In genomic region chr15:7554433-7554832, GRCm38 (mm10) we compare ENCODE assay signal across 26 mouse cellular contexts.
DNase-seq lines count a peak whose midpoint lies in the region; ATAC-seq and TF ChIP-seq lines count a peak whose summit lies in the region.
"Had no signal": no experiment of that assay in that cellular context is flagged by ENCODE, and none has a peak within 500 bp of the region (broad histone marks: within the 10 kb centered on the region; RNA-seq: fewer than 3 reads in every experiment).

No protein-coding gene starts in this region.

- H3K27ac ChIP-seq in MEL (ENCODE audit: control insufficient read depth, low read depth, low read length), result peak overlapping the region; percentile 91
- no peak overlapping the region for H3K27ac ChIP-seq in intestine, embryonic 14.5 days (ENCODE audit: low read depth)
- H3K27ac ChIP-seq in intestine, embryonic 16.5 days (ENCODE audit: low read length), result no peak overlapping the region
- H3K27ac ChIP-seq in forebrain, embryonic 12.5 days, result no peak overlapping the region
- H3K27ac ChIP-seq: embryonic facial prominence, embryonic 13.5 days; embryonic facial prominence, embryonic 15.5 days had no signal

- H3K36me3 ChIP-seq in MEL (ENCODE audit: control insufficient read depth in 1 of 2, insufficient read depth in 2 of 2, low read length in 2 of 2), result peaks cover 0 to 26% of the 10 kb centered on the region in 2 experiments; a peak in 2 of 4 replicates
- H3K36me3 ChIP-seq in intestine, embryonic 14.5 days (ENCODE audit: control insufficient read depth, insufficient read depth, low read length), result no peaks in the 10 kb centered on the region
- no peaks in the 10 kb centered on the region for H3K36me3 ChIP-seq in intestine, embryonic 16.5 days (ENCODE audit: control insufficient read depth, insufficient read depth, low read length)
- no peaks in the 10 kb centered on the region for H3K36me3 ChIP-seq in forebrain, embryonic 12.5 days (replicated peaks)
- H3K36me3 ChIP-seq: embryonic facial prominence, embryonic 13.5 days; embryonic facial prominence, embryonic 15.5 days; G1E had no signal

- 25% methylated on average over 3 of the region's 3 CpGs for WGBS in intestine, embryonic 14.5 days
- WGBS in intestine, embryonic 16.5 days, result 46% methylated on average over 3 of the region's 3 CpGs
- 90% methylated on average over 3 of the region's 3 CpGs for WGBS in forebrain, embryonic 12.5 days

- no peak overlapping the region for H3K4me2 ChIP-seq in intestine, embryonic 14.5 days (ENCODE audit: low read length)
- H3K4me2 ChIP-seq in intestine, embryonic 16.5 days (ENCODE audit: low read depth, low read length), result no peak overlapping the region
- H3K4me2 ChIP-seq in forebrain, embryonic 12.5 days, result no peak overlapping the region
- H3K4me2 ChIP-seq: embryonic facial prominence, embryonic 13.5 days; embryonic facial prominence, embryonic 15.5 days had no signal

- peak overlapping the region; percentile 42; the same call in 1 of the 2 replicates for H3K9ac ChIP-seq in MEL (ENCODE audit: control insufficient read depth, low read depth, low read length, poor library complexity, severe bottlenecking)
- H3K9ac ChIP-seq in intestine, embryonic 14.5 days (ENCODE audit: low read length), result no peak overlapping the region
- H3K9ac ChIP-seq in intestine, embryonic 16.5 days (ENCODE audit: low read depth, low read length), result no peak overlapping the region
- no peak overlapping the region for H3K9ac ChIP-seq in forebrain, embryonic 12.5 days
- H3K9ac ChIP-seq: embryonic facial prominence, embryonic 13.5 days; embryonic facial prominence, embryonic 15.5 days had no signal

- no peak for TF ChIP-seq RAD21 in MEL (IDR thresholded peaks at IDR 0.05; ENCODE audit: low read depth, low read length)

- H3K4me3 ChIP-seq in MEL (ENCODE audit: control insufficient read depth in 1 of 2, insufficient read depth in 1 of 2, low read depth in 2 of 2, low read length in 2 of 2), result peak overlapping the region in 1 of 2 experiments; percentile 7; a peak in 1 of 4 replicates
- H3K4me3 ChIP-seq in intestine, embryonic 14.5 days (ENCODE audit: low read depth, low read length), result no peak overlapping the region
- H3K4me3 ChIP-seq in intestine, embryonic 16.5 days (ENCODE audit: low read length), result no peak overlapping the region
- no peak overlapping the region for H3K4me3 ChIP-seq in forebrain, embryonic 12.5 days (replicated peaks)
- H3K4me3 ChIP-seq: embryonic facial prominence, embryonic 13.5 days; embryonic facial prominence, embryonic 15.5 days had no signal

- peak; percentile 36; the same call in 1 of the 2 replicates for ATAC-seq in intestine, embryonic 14.5 days (replicated peaks; ENCODE audit: low FRiP score, low TSS enrichment, low read depth)
- ATAC-seq in intestine, embryonic 16.5 days, result peak; percentile 40; the same call in 1 of the 2 replicates
- no peak for ATAC-seq in forebrain, embryonic 12.5 days (ENCODE audit: low FRiP score)
- no peak for ATAC-seq in erythroblast, adult 5-6 weeks (replicated peaks; ENCODE audit: low FRiP score, poor library complexity, severe bottlenecking)
- ATAC-seq: activated CD4-positive, CD25-positive, alpha-beta regulatory T cell, adult 4 months; CD4-positive, CD25-positive, alpha-beta regulatory T cell, adult 4 months; forebrain, embryonic 14.5 days; forebrain, embryonic 16.5 days; Patski had no signal

- peaks cover 20 to 25% of the 10 kb centered on the region in 2 experiments for H3K4me1 ChIP-seq in MEL (ENCODE audit: control insufficient read depth in 1 of 2, insufficient read depth in 2 of 2, low read length in 2 of 2)
- H3K4me1 ChIP-seq in intestine, embryonic 14.5 days (replicated peaks; ENCODE audit: control insufficient read depth, insufficient read depth, low read length), result peaks cover 7% of the 10 kb centered on the region; the same call in 1 of the 2 replicates
- H3K4me1 ChIP-seq in intestine, embryonic 16.5 days (ENCODE audit: control insufficient read depth, insufficient read depth, low read length), result no peaks in the 10 kb centered on the region; the same call in 1 of the 2 replicates
- no peaks in the 10 kb centered on the region for H3K4me1 ChIP-seq in forebrain, embryonic 12.5 days
- H3K4me1 ChIP-seq: embryonic facial prominence, embryonic 13.5 days; embryonic facial prominence, embryonic 15.5 days had no signal

- no peaks in the 10 kb centered on the region for H3K27me3 ChIP-seq in MEL (ENCODE audit: control insufficient read depth in 1 of 2, insufficient read depth in 2 of 2, low read length in 2 of 2)
- H3K27me3 ChIP-seq in intestine, embryonic 14.5 days (replicated peaks; ENCODE audit: control insufficient read depth, insufficient read depth, low read length), result no peaks in the 10 kb centered on the region
- H3K27me3 ChIP-seq in intestine, embryonic 16.5 days (replicated peaks; ENCODE audit: control insufficient read depth, insufficient read depth, low read length), result no peaks in the 10 kb centered on the region
- H3K27me3 ChIP-seq in forebrain, embryonic 12.5 days, result no peaks in the 10 kb centered on the region
- H3K27me3 ChIP-seq: CH12.LX; embryonic facial prominence, embryonic 13.5 days; embryonic facial prominence, embryonic 15.5 days; Patski had no signal

- DNase-seq in MEL (ENCODE audit: low read depth, low spot score), result peak; percentile 89
- DNase-seq in intestine, embryonic 14.5 days (ENCODE audit: low spot score), result no peak
- no peak for DNase-seq in adrenal gland, adult (ENCODE audit: inconsistent age in 2 of 2, low spot score in 1 of 2)
- DNase-seq: adrenal gland, adult 2 months; adrenal gland, postnatal 10 days; adrenal gland, postnatal 25 days; B cell, adult 2 months; cerebellum, adult 11 months; cerebellum, adult 18-20 months; cerebellum, adult 8-10 months; cerebellum, adult 9-11 months; cerebellum, postnatal 14 days; cerebellum, postnatal 36 days; embryo, embryonic 11 days had no signal

- H3K9me3 ChIP-seq in MEL (replicated peaks; ENCODE audit: insufficient read depth, low read length), result no peaks in the 10 kb centered on the region
- no peaks in the 10 kb centered on the region for H3K9me3 ChIP-seq in intestine, embryonic 14.5 days (ENCODE audit: control insufficient read depth, low read length)
- no peaks in the 10 kb centered on the region for H3K9me3 ChIP-seq in intestine, embryonic 16.5 days (ENCODE audit: control insufficient read depth, low read length)
- no peaks in the 10 kb centered on the region for H3K9me3 ChIP-seq in forebrain, embryonic 12.5 days
- H3K9me3 ChIP-seq: embryonic facial prominence, embryonic 13.5 days; embryonic facial prominence, embryonic 15.5 days; G1E had no signal

- peak; percentile 93 to 95 for TF ChIP-seq EP300 in MEL (IDR thresholded peaks at IDR 0.05; ENCODE audit: low read depth in 1 of 2, low read length in 2 of 2)

- no peak for TF ChIP-seq CTCF in MEL (IDR thresholded peaks at IDR 0.05 in 2 of 3, conservative IDR thresholded peaks at IDR 0.05 in 1 of 3; ENCODE audit: control insufficient read depth in 1 of 3, insufficient read depth in 1 of 3, low read depth in 2 of 3, low read length in 3 of 3, poor library complexity in 1 of 3, severe bottlenecking in 1 of 3)

- no peaks in the 10 kb centered on the region for H3K79me2 ChIP-seq in MEL (ENCODE audit: control insufficient read depth, insufficient read depth, low read length, poor library complexity)

- no peak for TF ChIP-seq POLR2A in MEL (IDR thresholded peaks at IDR 0.05; ENCODE audit: control insufficient read depth in 1 of 2, insufficient read depth in 1 of 2, low read depth in 1 of 2, low read length in 2 of 2, poor library complexity in 1 of 2)

TF ChIP-seq in MEL, 35 proteins besides CTCF, POLR2A, EP300 and RAD21 (continues in another document):
- peak; percentile 58; the same call in 1 of the 2 replicates for TF ChIP-seq BHLHE40 (IDR thresholded peaks at IDR 0.05; ENCODE audit: borderline replicate concordance, low read depth, low read length)
- TF ChIP-seq POLR2AphosphoS2 (IDR thresholded peaks at IDR 0.05; ENCODE audit: low read length), result no peak
- TF ChIP-seq TBP (IDR thresholded peaks at IDR 0.05; ENCODE audit: low read depth, low read length), result no peak
- TF ChIP-seq UBTF (IDR thresholded peaks at IDR 0.05; ENCODE audit: borderline replicate concordance, insufficient read depth, low read depth, low read length), result no peak
- TF ChIP-seq MAFK (IDR thresholded peaks at IDR 0.05; ENCODE audit: borderline replicate concordance, low read depth, low read length), result no peak
- no peak for TF ChIP-seq E2F4 (IDR thresholded peaks at IDR 0.05; ENCODE audit: borderline replicate concordance, low read depth, low read length)
- no peak for TF ChIP-seq POLR2AphosphoS5 (IDR thresholded peaks at IDR 0.05; ENCODE audit: borderline replicate concordance, low read depth, low read length)
- no peak for TF ChIP-seq KAT2A (conservative IDR thresholded peaks at IDR 0.05; ENCODE audit: low read depth, low read length)
- peak; percentile 27; the same call in 1 of the 2 replicates for TF ChIP-seq ELF1 (IDR thresholded peaks at IDR 0.05; ENCODE audit: low read depth, low read length)
- TF ChIP-seq JUND (IDR thresholded peaks at IDR 0.05; ENCODE audit: low read depth, low read length), result no peak
- peak; percentile 72 for TF ChIP-seq SIN3A (IDR thresholded peaks at IDR 0.05; ENCODE audit: low read length)
- no peak for TF ChIP-seq CHD1 (IDR thresholded peaks at IDR 0.05; ENCODE audit: low read depth, low read length)
- TF ChIP-seq MXI1 (IDR thresholded peaks at IDR 0.05; ENCODE audit: low read depth, low read length), result no peak
- TF ChIP-seq CHD2 (IDR thresholded peaks at IDR 0.05; ENCODE audit: low read length), result no peak
- TF ChIP-seq RCOR1 (IDR thresholded peaks at IDR 0.05; ENCODE audit: low read depth, low read length), result peak; percentile 73
- TF ChIP-seq GATA1 (IDR thresholded peaks at IDR 0.05; ENCODE audit: low read depth, low read length), result peak; percentile 88
- TF ChIP-seq TAL1 (IDR thresholded peaks at IDR 0.05; ENCODE audit: low read length), result peak; percentile 61
- no peak for TF ChIP-seq NELFE (IDR thresholded peaks at IDR 0.05; ENCODE audit: low read depth, low read length)
- TF ChIP-seq GABPA (IDR thresholded peaks at IDR 0.05; ENCODE audit: low read depth, low read length), result no peak
- peak; percentile 60; the same call in 1 of the 2 replicates for TF ChIP-seq MYC (IDR thresholded peaks at IDR 0.05; ENCODE audit: low read depth, low read length)
- TF ChIP-seq TCF12 (IDR thresholded peaks at IDR 0.05; ENCODE audit: low read depth, low read length), result peak; percentile 89
- no peak; the same call in 1 of the 2 replicates for TF ChIP-seq ZKSCAN1 (IDR thresholded peaks at IDR 0.05; ENCODE audit: low read depth, low read length)
- TF ChIP-seq SMC3 (IDR thresholded peaks at IDR 0.05; ENCODE audit: low read depth, low read length), result no peak
- no peak for TF ChIP-seq NRF1 (IDR thresholded peaks at IDR 0.05; ENCODE audit: insufficient read depth, low read depth, low read length, poor library complexity, severe bottlenecking)
- no peak for TF ChIP-seq ZC3H11A (IDR thresholded peaks at IDR 0.05; ENCODE audit: low read depth, low read length)
- TF ChIP-seq MYB (IDR thresholded peaks at IDR 0.05; ENCODE audit: low read depth, low read length), result peak; percentile 76

Comparison
In these comparisons a context has a peak if more than half of its experiments do, and no peak if none do; other contexts are left out.
1. ATAC-seq: peak in intestine, embryonic 14.5 days (single experiment) and intestine, embryonic 16.5 days (single experiment); none in forebrain, embryonic 12.5 days (single experiment) and erythroblast, adult 5-6 weeks (single experiment).